Mouse (Mus musculus) kidney, embryonic 14.5 days (tissue): ENCODE data around the gene Trak1. TPM values are rescaled to one million over a fixed set of nuclear protein-coding genes. Genes with fewer than 3 reads are reported as not detected.

Experiments used
- ATAC-seq: fragments of 200-750 bp; cut with Nextera tagmentation; 2 replicates; pipeline ENCODE4 v1.8.0; 2017; ENCODE audit warnings: moderate number of reproducible peaks, mild to moderate bottlenecking, moderate TSS enrichment, moderate library complexity; ENCODE audit not compliant: low FRiP score, low TSS enrichment
- H3K27ac ChIP-seq: fragments of 300-500 bp; sonication (generic); 2 replicates; pipeline ENCODE4 v1.5.1; 2014; ENCODE audit warnings: low read depth, mild to moderate bottlenecking, low read length, moderate library complexity, mixed read lengths
- H3K27me3 ChIP-seq: fragments of 300-500 bp; sonication (generic); 2 replicates; pipeline ENCODE4 v1.6.1; 2014; ENCODE audit warnings: mild to moderate bottlenecking, low read length; ENCODE audit not compliant: control insufficient read depth, insufficient read depth
- H3K36me3 ChIP-seq: fragments of 300-500 bp; sonication (generic); 2 replicates; pipeline ENCODE4 v1.6.1; 2014; ENCODE audit warnings: low read length, mixed read lengths; ENCODE audit not compliant: control insufficient read depth, insufficient read depth
- H3K4me1 ChIP-seq: fragments of 300-500 bp; sonication (generic); 2 replicates; pipeline ENCODE4 v1.6.1; 2014; ENCODE audit warnings: low read length, mixed read lengths; ENCODE audit not compliant: control insufficient read depth, insufficient read depth
- H3K4me2 ChIP-seq: fragments of 300-500 bp; sonication (generic); replicated peaks from 2 replicates; pipeline ENCODE4 v1.6.1; 2014; ENCODE audit warnings: low read depth, mild to moderate bottlenecking, low read length
- H3K4me3 ChIP-seq: fragments of 300-500 bp; sonication (generic); 2 replicates; pipeline ENCODE4 v1.5.1; 2014; ENCODE audit warnings: mild to moderate bottlenecking, low read length
- H3K9ac ChIP-seq: fragments of 300-500 bp; sonication (generic); 2 replicates; pipeline ENCODE4 v1.6.1; 2014; ENCODE audit warnings: low read depth, mild to moderate bottlenecking, low read length, moderate library complexity
- H3K9me3 ChIP-seq: fragments of 300-500 bp; sonication (generic); 2 replicates; pipeline ENCODE4 v1.6.1; 2016; ENCODE audit warnings: low read length; ENCODE audit not compliant: control insufficient read depth
- WGBS: fragments of 180-500 bp; shearing (Covaris S2); extraction: QIAGEN DNeasy Blood & Tissue Kit; methylation state at CpG from one replicate; pipeline ENCODE4 v1.1.7; 2014; 5-methylcytosine and 5-hydroxymethylcytosine counted together
- polyA plus RNA-seq: library from polyadenylated mRNA; unstranded; fragments of >200 nt; fragmentation: Nextera tagmentation; extraction: Ambion mirVana; gene quantifications from 2 replicates; pipeline ENCODE4 v1.2.1, GENCODE M21; 2014

Trak1 gene
- polyA plus RNA-seq, 1 experiment from 2014 or later, result 15.4 TPM

DNA sequence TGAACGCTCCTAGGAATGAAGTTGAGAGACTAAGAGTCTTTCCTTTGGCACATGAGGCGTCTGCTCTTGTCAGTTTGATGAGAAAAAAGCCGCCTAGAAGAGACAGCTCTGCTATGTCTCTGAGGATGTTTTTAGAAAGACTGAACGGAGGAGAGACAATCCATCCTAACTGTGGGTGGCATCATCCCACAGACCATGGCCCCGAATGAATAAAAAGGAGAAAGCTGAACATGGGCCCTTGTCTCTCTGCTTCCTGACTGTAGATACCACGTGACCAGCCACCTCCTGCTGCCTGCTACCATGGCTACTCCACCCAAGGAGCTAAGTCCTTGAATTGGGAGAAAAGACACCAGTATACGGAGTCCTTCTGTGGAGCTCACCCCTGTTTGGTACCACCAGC is 189.9 kb downstream of the Trak1 start:
- H3K27ac ChIP-seq, result no peak overlapping the region
- H3K9me3 ChIP-seq, result no peaks in the 10 kb centered on the region
- ATAC-seq, result no peak
- H3K27me3 ChIP-seq, result peaks cover 6% of the 10 kb centered on the region; the same call in 1 of the 2 replicates
- H3K4me1 ChIP-seq, result no peaks in the 10 kb centered on the region
- no peak overlapping the region for H3K4me2 ChIP-seq
- no peak overlapping the region for H3K4me3 ChIP-seq
- no peak overlapping the region for H3K9ac ChIP-seq
- 77% methylated on average over 7 of the region's 7 CpGs for WGBS
- H3K36me3 ChIP-seq, result no peaks in the 10 kb centered on the region

DNA sequence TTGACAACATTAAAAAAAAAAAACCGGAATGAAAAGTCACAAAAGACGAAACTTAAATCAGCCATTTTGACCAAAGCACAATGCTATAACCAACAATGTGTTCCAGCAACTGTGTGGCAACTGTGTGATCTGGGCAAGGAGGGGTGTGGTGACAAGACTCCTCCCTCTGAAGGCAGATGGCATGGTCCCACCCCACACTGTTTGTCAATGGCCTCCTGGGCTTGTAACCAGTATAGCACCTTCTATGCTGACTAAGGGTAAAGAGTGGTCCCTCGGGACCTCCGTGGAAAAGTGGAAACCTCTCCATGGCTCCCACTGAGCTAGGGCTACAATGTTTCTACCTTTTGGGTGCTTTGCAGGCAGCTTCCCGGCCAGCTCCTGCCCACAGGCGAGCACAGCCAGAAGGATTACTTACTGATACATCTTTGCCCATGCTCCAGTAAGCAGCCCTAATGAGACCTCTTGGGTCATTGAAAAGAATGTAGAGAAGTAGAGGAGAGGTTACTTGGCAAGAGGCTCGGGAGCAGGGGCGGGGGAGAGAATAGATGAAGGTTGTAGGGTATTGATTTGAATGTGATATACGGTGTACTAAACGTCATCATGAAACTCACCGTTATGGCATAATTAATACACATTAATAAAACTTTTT is 194.4 kb downstream of the Trak1 start:
- H3K27ac ChIP-seq, result no peak overlapping the region
- no peak for ATAC-seq
- 69% methylated on average over 11 of the region's 11 CpGs for WGBS
- H3K4me2 ChIP-seq, result no peak overlapping the region
- H3K4me1 ChIP-seq, result 0 out of 2 replicates have a peak, but pooled peaks cover 5% of the 10 kb centered on the region
- H3K36me3 ChIP-seq, result no peaks in the 10 kb centered on the region
- H3K9ac ChIP-seq, result no peak overlapping the region
- H3K9me3 ChIP-seq, result no peaks in the 10 kb centered on the region
- H3K27me3 ChIP-seq, result peaks cover 50% of the 10 kb centered on the region
- no peak overlapping the region for H3K4me3 ChIP-seq

DNA sequence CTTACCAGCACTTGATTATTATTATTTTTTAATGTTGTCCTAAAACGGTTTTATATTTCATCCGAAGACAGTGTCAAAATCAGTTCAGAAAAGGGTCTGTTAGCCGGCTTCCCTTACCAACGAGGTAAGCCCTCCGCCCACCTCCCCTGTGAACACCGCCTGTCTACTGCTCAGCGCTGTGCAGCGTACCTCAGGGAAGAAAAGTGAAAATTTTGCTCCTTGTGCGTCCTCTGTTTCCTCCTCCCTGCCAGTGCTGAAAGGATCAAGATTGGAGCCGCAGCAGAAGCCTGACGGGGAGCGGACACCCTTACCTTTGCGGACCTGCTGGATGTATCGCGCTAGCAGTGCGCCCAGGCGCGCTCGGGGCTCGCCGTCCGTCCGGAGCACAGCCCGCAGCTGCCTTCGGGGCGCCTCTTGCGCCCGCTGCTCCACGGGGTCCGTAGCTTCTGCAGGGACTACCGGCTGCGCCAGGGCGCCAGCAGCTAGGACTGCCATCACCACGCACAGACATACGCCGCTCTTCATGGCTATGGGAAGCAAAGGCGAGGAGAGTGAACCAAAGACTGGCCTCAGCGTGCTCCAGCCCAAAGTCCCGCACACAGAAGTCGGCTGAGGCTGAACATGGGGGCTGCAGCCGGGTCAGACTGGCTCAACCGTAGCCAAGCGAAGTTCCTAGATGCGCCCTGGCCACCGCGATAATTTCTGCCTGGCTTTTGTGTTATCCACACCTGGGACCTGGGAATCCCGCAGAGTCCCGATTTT is 196.9 kb downstream of the Trak1 start:
- H3K4me2 ChIP-seq, result peak overlapping the region; percentile 43
- H3K9me3 ChIP-seq, result no peaks in the 10 kb centered on the region
- H3K4me3 ChIP-seq, result peak overlapping the region; percentile 32
- ATAC-seq, result no peak
- 4% methylated on average over 48 of the region's 48 CpGs for WGBS
- H3K9ac ChIP-seq, result no peak overlapping the region
- no peak overlapping the region for H3K27ac ChIP-seq
- 0 out of 2 replicates have a peak, but pooled peaks cover 5% of the 10 kb centered on the region for H3K4me1 ChIP-seq
- H3K36me3 ChIP-seq, result no peaks in the 10 kb centered on the region
- peaks cover 51% of the 10 kb centered on the region for H3K27me3 ChIP-seq

DNA sequence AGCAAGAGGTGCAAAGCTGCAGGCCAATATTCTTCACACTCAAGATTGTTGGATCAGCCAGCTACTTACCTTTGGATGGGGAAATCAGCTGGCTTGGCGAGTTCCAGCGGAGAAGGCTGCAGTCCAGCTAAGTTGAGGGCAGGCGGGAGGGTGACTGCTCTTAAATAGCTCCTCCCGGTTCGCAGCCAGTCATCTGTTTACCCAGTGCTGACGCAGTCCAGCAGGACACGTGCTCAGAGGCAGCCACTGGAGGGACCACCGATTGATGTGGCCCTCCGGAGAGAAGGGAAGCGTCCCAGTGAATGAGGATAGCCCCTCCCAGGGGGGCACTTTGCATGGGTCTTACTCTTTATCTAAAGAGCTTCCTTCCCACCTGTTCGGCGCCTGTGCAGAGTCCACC is 198.2 kb downstream of the Trak1 start, which contains the start of gene Cck:
Gene Cck, minus strand, starts transcription at position 166 of the 400 bp plus-strand sequence.
- Histone ChIP-seq H3K27me3 (peaks cover 51% of the 10 kb centered on the region), H3K4me3 (peak within 1 kb of the TSS; percentile 32), H3K4me2 (peak within 1 kb of the TSS; percentile 43), H3K36me3 (no peaks in the 10 kb centered on the region), H3K27ac (no peak within 1 kb of the TSS), H3K9me3 (no peaks in the 10 kb centered on the region), H3K4me1 (0 out of 2 replicates have a peak, but pooled peaks cover 5% of the 10 kb centered on the region), H3K9ac (no peak within 1 kb of the TSS)
- WGBS, result 2% methylated on average over 12 of the region's 12 CpGs
- peak; percentile 72 for ATAC-seq

DNA sequence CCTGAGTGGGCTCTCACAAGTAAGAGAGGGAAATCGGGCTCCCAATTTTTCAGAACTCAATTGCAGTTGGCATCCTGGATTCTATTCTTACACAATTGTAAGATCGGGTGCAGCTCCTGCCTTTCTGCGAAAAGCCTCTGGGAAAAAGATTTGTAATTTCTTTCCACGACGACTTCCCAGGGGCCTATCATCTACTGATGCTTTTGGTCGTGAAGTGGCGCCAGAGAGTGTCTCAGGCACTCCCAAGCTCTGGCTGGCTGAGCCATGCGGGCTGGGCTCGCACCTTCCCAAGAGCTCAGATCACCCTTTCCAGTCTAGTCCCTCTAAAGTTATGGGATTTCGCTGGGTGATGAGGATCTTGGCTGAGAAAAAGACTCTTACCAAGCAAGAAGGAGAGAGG is 198.8 kb downstream of the Trak1 start:
- no peak overlapping the region for H3K9ac ChIP-seq
- H3K4me2 ChIP-seq, result no peak overlapping the region
- H3K27ac ChIP-seq, result no peak overlapping the region
- H3K9me3 ChIP-seq, result no peaks in the 10 kb centered on the region
- H3K27me3 ChIP-seq, result peaks cover 51% of the 10 kb centered on the region
- 27% methylated on average over 10 of the region's 10 CpGs for WGBS
- H3K4me1 ChIP-seq, result 0 out of 2 replicates have a peak, but pooled peaks cover 5% of the 10 kb centered on the region
- no peak for ATAC-seq
- no peak overlapping the region for H3K4me3 ChIP-seq
- H3K36me3 ChIP-seq, result no peaks in the 10 kb centered on the region

DNA sequence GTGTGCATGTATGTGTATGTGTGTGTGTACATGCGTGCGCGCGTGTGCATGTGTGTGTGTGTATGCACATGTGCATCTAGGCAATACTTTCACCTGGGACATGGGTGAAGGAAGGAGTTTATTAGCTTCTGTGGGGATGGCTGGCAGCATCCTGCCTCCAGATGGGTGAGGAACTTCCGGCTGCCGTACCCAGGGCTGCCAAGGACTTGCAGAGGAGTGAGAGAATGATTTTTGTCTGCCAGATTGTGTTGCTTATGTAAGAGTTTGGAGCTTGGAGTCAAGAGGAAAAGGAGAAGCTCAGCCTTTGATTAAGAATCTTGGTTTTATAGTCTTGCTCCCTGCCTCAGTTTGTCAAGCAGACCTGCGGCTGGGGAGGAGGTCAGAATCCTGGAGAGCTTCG is 208.0 kb downstream of the Trak1 start:
- Histone ChIP-seq H3K36me3 (no peaks in the 10 kb centered on the region), H3K9ac (no peak overlapping the region), H3K4me1 (no peaks in the 10 kb centered on the region), H3K27me3 (no peaks in the 10 kb centered on the region), H3K27ac (no peak overlapping the region), H3K4me2 (no peak overlapping the region), H3K4me3 (no peak overlapping the region), H3K9me3 (no peaks in the 10 kb centered on the region)
- 92% methylated on average over 8 of the region's 8 CpGs for WGBS
- ATAC-seq, result no peak

DNA sequence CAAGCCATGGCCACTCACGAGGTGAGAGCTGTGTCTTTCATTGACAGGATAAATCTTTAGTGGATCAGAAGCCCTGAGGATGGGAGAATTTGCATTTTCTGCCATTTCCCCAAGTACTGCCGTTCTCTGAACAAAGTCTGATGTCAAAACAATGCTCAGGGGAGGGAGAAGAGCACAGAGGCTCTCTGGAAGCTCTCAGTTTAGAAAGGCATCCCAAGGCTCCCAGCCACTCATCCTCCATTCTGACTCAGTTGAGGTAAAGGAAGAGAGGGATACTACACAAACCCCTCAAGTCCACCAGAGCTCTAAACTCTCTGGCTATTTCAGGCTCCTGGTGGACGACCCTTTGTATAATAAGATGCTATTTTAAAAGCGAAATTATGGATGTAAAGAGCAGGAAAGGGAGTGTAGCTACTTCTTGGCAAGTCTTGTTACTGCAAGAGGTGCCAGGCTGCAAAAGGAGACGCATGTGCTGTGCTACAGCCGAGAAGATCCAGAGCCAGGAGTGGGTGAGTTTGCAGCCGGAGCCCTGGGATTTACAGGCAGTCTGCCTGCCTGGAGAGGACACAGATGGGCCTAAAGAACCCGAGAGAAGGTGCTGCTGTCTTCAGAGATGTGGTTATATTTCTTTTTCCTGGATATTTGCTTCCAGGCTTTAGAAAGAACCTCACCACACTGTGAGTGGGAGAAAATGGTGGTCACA is 209.3 kb downstream of the Trak1 start:
- H3K9ac ChIP-seq, result no peak overlapping the region
- ATAC-seq, result no peak
- no peak overlapping the region for H3K4me2 ChIP-seq
- H3K9me3 ChIP-seq, result no peaks in the 10 kb centered on the region
- H3K36me3 ChIP-seq, result no peaks in the 10 kb centered on the region
- no peaks in the 10 kb centered on the region for H3K4me1 ChIP-seq
- H3K27me3 ChIP-seq, result no peaks in the 10 kb centered on the region
- H3K27ac ChIP-seq, result no peak overlapping the region; the same call in 1 of the 2 replicates
- H3K4me3 ChIP-seq, result no peak overlapping the region
- 74% methylated on average over 8 of the region's 8 CpGs for WGBS

DNA sequence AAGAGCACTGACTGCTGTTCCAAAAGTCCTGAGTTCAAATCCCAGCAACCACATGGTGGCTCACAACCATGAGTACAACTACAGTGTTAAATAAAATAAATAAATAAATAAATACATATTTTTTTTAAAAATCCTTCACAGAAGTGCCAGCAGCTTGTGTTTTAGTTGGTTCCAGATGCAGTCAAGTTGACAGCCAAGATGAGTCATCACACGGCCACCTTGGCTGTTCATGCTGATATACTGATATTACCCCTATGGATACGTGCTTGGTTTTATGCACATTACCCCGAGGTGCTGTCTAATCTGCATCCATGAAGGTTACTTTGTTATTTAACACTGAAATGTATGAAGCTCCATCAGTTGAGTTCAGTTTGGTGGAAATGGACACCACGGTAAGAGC is 214.6 kb downstream of the Trak1 start:
- no peak for ATAC-seq
- Histone ChIP-seq H3K36me3 (no peaks in the 10 kb centered on the region), H3K9ac (no peak overlapping the region), H3K9me3 (no peaks in the 10 kb centered on the region), H3K27ac (no peak overlapping the region), H3K4me1 (no peaks in the 10 kb centered on the region), H3K27me3 (no peaks in the 10 kb centered on the region), H3K4me2 (no peak overlapping the region), H3K4me3 (no peak overlapping the region)
- 89% methylated on average over 4 of the region's 4 CpGs for WGBS

DNA sequence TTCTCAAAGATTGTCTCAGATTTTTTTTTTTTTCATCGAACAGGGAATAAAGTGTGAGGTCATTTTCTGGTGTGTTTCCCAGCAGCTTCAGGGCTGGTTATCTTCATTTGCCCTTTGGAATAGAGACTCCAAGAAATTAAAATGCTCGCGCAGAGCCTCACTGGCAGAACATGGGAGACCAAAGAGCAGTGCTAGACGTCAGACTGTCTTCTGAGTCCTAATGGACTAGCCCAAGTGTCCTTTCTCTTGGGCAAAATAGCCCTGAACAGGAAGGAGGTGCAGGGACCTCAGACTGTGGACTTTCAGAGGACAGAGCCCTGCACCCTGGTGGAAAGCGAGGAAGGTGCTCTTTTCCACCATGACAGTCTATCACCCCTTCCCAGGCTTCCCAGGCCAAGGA is 217.2 kb downstream of the Trak1 start:
- Histone ChIP-seq H3K4me3 (no peak overlapping the region), H3K27ac (no peak overlapping the region), H3K9me3 (no peaks in the 10 kb centered on the region), H3K4me2 (no peak overlapping the region), H3K4me1 (no peaks in the 10 kb centered on the region), H3K36me3 (no peaks in the 10 kb centered on the region), H3K9ac (no peak overlapping the region), H3K27me3 (no peaks in the 10 kb centered on the region)
- WGBS, result 83% methylated on average over 5 of the region's 5 CpGs
- no peak for ATAC-seq
